8 mouse cellular contexts compared by ENCODE assay signal in genomic region chr4:136696381-136696925, GRCm38 (mm10).
DNase-seq lines count a peak whose midpoint lies in the region; ATAC-seq lines count a peak whose summit lies in the region.

No protein-coding gene starts in this region.

- DNase-seq in layer of hippocampus, adult 11-12 months (ENCODE audit: low spot score): peak; percentile 54
- DNase-seq in layer of hippocampus, adult 9-11 months: no peak
- peak; percentile 32 for DNase-seq in adipocyte (ENCODE audit: low spot score)
- peak; percentile 52 to 72 for DNase-seq in cerebellum, postnatal 4 days (ENCODE audit: low spot score in 2 of 2)
- peak; percentile 57 to 70 for DNase-seq in heart, postnatal 14 days
- peak; percentile 68 to 75 for DNase-seq in layer of hippocampus, postnatal 10 days (ENCODE audit: low spot score in 2 of 2)
- peak; percentile 83 for DNase-seq in testis, postnatal 10 days (ENCODE audit: low spot score)

- peak; percentile 90 for ATAC-seq in megakaryocyte progenitor cell, adult 5-6 weeks (replicated peaks; ENCODE audit: poor library complexity)

- intact Hi-C loops in heart, postnatal 14 days (cut with DNase I): loop anchor here (5.0 kb wide), 1 partner anchor 146 kb away; no protein-coding TSS in a partner anchor
